Mouse (Mus musculus) lung, postnatal 0 days (tissue): ENCODE data around the gene Rnf40.

ENCODE experiments used
- CTCF ChIP-seq: IDR thresholded peaks from 2 replicates; pipeline ENCODE4 v1.5.1; 2016; ENCODE audit warnings: antibody characterized with exemption, mild to moderate bottlenecking
- EP300 ChIP-seq: IDR thresholded peaks from 2 replicates; pipeline ENCODE4 v1.6.1; 2016; ENCODE audit warnings: antibody characterized with exemption, mild to moderate bottlenecking, control low read depth

- TF ChIP-seq CTCF (no peak), EP300 (no peak)
Measured at GRCm38 (mm10) chr7:127541671-127542070, 46.9 kb upstream of the Rnf40 start.
